Mouse (Mus musculus): Measurements from ENCODE around the gene Gm21903. TPM values are rescaled to one million over a fixed set of nuclear protein-coding genes. Genes with fewer than 3 reads are reported as not detected.

Gene Gm21903
- polyA plus RNA-seq, 1 experiment from 2014 or later = not detected

Other genes starting within 250 kb of the Gm21903 start
- gene Esp24, start 6.6 kb downstream of the Gm21903 start, polyA plus RNA-seq (2014; fragmentation: Nextera tagmentation; extraction: Ambion mirVana) = not detected in 2 replicates
- not detected in 2 replicates for gene Esp23, start 33.7 kb upstream of the Gm21903 start, polyA plus RNA-seq (2014; fragmentation: Nextera tagmentation; extraction: Ambion mirVana)
- not detected in 2 replicates for gene Esp22, start 52.0 kb upstream of the Gm21903 start, polyA plus RNA-seq (2014; fragmentation: Nextera tagmentation; extraction: Ambion mirVana)

All from neural tube, embryonic 11.5 days (tissue).